Mouse (Mus musculus) layer of hippocampus, postnatal 14 days (tissue): ENCODE results near the gene Pde4dip. TPM values are rescaled to one million over a fixed set of nuclear protein-coding genes. Genes with fewer than 3 reads are reported as not detected.

ENCODE experiments used
- DNase-seq, 2 experiments: peaks; one replicate each; pipeline ENCODE4 v3.0.0; 2021 to 2022; ENCODE audit warnings: low spot score in 2 of 2, mixed read lengths in 1 of 2
- total RNA-seq, 2 experiments: library from RNA; stranded (reverse); gene quantifications; 2 replicates each; pipeline ENCODE4 v1.2.3; 2021

Gene Pde4dip
- total RNA-seq, 2 experiments from 2014 or later: 214 to 250 TPM

GRCm38 (mm10) chr3:97803675-97804074, 84.8 kb downstream of the Pde4dip start:
- DNase-seq: no peak

DNA sequence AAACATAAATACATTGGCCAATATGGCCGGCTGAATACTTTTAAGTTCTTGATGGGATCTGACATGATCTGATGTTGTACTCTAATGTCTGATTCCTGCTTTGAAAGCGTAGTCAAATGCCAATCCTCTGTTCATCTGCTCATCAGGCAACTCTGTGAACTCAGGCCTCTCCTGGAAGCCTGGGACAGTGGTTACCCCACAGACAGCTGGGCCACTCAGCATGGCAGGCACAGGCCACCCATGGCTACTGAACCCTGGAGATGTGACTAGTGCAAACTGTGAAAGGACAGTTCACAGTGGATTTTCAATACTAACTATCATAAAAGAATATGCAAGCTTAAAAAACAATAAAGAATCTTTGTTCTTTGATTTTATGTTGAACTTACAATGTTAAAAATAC, 85.6 kb downstream of the Pde4dip start:
- DNase-seq: no peak

DNA sequence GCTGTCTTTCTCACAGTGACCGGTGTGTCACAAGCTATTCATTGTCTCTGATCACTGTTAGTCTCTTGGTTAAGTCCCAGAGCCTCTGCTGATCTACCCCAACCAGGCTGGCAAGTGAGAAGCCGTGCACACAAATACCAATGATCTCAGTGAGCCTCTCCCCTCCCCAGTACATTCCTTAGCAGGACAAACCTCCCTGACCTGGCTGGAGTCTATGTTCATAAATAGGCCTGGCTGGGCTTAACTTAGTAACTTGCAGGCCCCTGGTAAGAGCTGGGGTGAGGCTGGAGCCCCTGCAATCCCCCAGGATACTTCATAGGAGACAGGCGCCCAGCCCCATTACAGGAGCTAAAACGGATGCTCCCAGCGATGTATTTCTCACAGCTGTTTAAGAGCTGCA, 86.2 kb downstream of the Pde4dip start:
- no peak for DNase-seq

GRCm38 (mm10) chr3:97801178-97801699, 87.3 kb downstream of the Pde4dip start:
- DNase-seq: no peak

GRCm38 (mm10) chr3:97800657-97801056, 87.8 kb downstream of the Pde4dip start:
- DNase-seq: peak in 1 of 2 experiments; percentile 40

- no peak for DNase-seq
Observed at GRCm38 (mm10) chr3:97800004-97800403, 88.5 kb downstream of the Pde4dip start.

DNA sequence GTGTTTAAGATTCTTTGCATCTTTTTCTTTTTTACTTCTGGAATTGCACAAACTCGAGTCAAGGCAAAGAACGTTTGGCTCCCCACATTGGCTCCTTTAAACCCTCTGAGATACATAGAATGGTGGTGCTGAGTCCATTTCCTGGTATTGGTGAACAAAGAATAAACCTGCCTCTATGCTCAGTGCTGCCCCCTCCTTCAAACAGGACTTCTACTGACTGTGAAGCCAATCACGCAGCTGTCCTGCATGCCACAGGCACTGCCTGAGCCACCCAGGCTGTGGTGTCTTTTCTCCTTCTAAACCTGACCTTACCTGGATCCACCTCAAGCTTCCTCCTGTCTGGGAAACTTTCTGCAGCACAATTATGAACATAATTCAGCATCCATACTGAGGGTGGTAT, 89.2 kb downstream of the Pde4dip start:
- no peak for DNase-seq

- DNase-seq: no peak
Observed at GRCm38 (mm10) chr3:97797371-97797770, 91.1 kb downstream of the Pde4dip start.

DNA sequence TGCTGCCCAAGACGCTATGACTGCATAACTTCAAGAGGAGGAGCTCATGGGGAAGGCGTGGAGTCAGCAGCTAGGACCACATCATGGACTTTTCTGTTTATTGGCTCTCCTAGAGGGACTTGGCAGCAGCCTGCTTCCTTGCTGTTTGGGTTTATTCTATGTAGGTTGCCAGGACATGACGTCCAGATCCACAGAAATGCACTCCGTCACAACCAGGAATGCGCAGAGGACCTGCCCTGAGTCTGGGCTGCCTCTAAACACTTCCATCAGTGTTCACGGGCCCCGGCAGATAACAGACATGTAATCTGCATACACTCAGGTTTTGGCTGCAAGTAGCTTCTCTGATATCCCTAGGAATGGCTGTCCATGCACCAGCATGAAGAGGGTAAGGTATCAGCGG, 94.5 kb downstream of the Pde4dip start:
- DNase-seq: no peak

GRCm38 (mm10) chr3:97790150-97790549, 98.4 kb downstream of the Pde4dip start:
- DNase-seq: no peak

DNA sequence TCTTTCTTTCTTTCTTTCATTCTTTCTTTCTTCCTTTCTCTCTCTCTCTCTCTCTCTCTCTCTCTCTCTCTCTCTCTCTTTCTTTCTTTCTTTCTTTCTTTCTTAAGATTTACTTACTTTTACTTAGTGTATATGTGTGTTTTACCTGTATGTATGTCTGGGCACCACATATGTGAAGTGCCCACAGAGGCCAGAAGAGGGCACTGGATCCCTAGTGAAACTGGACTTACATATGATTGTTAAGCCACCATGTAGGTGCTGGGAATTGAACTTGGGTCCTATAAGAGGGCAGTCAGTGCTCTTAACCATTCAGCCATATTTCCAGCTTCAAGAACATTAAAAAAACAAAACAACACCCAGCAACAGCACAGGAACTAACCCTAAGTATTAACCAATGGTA, 99.2 kb downstream of the Pde4dip start:
- no peak for DNase-seq

- DNase-seq: no peak
Observed at GRCm38 (mm10) chr3:97776195-97776594, 112.3 kb downstream of the Pde4dip start.

DNA sequence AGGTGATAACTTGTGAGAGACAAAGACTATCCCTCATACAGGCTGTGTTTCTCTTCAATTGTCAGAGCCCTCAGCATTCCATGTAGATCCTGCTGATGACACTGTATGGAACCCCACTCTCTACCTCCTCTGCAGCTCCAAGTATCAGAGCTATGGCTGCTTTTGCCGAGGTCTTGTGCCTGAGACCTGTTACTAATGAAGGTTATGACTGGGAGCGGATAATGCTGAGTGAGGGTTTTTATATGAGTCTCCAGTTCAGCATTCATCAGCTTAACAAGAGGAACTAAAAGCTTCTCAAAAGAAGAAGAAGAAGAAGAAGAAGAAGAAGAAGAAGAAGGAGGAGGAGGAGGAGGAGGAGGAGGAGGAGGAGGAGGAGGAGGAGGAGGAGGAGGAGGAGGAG, 112.8 kb downstream of the Pde4dip start:
- no peak for DNase-seq

DNA sequence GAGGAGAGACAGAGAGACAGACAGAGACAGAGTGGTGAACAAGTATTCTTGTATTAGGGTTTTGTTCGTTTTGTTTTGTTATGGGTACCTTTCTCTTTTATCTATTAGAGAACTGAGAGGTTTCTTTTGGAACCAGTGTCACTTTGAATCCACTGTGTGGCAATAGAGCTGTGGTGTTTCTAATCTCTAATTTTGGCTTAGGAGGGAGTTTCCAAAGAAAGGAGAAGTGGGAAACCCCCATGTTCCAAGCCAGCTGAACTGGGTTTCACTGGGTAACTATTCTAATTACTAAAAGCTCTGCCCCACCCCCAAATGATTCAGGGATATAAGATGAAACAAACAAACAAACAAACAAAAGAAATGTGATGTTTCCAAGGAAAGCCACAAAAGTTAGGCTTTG, 113.6 kb downstream of the Pde4dip start:
- no peak for DNase-seq

DNA sequence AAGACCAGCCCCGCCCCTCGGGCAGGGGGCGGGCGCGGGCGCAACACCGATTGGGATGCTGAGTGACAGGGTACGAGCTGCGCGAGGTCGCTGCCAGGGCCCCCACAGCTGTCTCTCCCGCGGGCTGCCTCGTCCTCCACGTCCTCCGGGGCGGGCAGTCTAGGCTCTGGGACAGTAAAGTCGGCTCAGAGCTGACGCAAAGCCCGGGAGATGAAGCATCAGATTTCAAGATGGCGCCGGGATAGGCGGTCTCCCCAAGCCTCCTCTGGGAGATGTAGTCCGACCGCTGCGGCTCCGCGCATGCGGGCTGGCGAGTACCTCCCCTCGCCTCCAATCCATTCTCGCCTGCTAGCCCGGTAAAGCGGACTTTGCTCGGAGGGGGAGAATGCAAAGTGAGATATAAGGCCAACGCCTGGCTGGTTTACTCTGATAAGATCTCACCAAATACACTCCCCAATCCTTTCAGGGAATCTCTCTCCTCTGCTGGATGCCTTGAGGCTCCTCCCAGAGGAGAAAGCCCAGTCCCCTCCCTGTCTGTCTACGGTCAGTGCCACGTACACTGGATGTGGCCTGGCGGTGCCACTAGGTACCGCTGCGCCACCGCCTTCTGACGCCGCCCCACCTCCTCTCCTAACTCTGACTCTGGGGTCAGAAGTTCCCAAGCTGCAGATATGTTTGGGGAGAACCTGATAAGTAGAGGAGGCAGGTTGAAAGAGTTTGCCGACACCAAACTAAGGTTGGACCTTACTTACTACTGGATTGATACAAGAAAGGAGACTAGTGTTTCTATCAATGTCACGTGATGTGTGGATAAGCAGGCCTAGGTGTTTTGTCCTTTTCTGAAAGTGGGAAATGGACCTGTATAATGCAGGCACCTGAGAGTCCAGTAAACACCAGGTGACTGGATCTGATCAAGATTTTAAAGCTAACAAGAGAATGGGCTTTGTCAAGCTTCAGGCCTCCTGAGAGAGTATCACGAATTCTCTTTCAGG, 120.4 kb downstream of the Pde4dip start:
- peak; percentile 92 to 95 for DNase-seq

DNA sequence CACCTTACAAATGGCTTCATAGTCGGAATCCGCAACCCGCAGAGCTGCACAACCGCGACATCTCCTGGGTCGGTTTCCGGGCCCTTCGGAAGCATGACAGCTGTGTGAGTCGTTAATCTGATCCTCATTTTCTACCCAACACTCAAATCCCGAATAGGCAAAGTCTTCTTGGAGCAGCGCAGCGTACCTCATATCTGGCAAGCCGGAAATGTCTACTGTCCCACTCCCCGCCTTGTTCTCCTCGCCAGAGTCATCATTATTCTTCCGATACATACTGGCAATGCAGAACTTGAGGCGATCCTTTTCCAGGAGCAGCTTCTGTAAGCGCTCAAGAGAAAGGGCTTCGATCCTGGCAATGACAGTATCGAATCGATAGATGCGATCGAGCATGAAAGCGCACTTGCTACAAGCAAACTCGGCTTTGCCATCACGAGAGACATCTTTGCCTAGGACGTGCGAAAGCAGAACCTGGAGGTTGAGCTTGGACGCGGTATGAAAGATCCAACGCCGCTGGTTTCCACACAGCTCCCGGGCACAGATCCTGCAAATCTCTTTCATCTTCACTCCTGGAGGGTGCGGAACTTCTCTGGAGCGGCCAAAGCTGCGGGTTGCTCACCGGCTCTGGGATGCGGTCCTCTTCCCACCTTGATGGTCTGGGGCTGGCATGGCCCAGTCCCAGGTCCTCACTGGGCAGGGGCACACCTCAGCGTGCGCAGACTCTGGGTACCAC, 121.3 kb downstream of the Pde4dip start:
- no peak for DNase-seq

GRCm38 (mm10) chr3:97766459-97766858, 122.0 kb downstream of the Pde4dip start:
- no peak for DNase-seq

DNA sequence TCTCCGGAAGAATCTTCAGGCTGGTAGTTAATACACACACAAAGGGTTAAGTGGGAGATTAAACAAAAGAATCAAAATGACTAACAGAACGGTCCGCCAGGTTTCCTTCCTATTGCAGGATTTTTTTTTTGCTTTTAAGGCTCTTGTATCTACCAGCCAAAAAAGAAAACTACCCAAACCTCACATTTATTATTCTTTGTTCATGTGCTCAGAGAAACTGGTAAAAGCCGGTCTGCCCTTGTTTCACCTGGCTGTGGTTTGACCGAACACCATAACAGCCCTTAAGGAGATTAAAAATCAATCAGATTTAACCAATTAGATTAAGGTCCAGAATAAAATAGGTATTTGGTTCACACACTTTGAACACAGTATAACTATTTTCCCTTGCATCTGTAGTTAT, 124.4 kb downstream of the Pde4dip start:
- no peak for DNase-seq

- DNase-seq: no peak
Observed at GRCm38 (mm10) chr3:97761951-97762350, 126.6 kb downstream of the Pde4dip start.

DNA sequence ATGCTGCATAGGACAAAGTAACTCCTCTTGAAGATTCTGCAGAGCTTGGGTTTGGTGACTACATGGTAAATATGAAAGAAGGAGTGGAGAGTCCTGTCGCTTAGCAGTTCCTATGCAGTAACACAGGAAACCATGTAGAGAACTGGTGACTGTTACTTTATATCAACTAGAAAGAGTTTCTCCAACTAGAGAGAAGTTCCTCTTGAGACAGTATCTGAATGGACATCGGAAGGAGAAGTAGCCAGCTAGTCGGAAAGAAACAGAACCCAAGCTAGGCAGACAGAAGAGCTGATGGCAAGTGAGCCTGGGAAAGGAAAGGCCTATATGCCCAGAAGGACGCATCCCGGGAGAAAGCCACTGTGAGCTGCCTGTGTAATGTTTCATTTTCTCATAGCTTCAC, 127.3 kb downstream of the Pde4dip start:
- DNase-seq: no peak

DNA sequence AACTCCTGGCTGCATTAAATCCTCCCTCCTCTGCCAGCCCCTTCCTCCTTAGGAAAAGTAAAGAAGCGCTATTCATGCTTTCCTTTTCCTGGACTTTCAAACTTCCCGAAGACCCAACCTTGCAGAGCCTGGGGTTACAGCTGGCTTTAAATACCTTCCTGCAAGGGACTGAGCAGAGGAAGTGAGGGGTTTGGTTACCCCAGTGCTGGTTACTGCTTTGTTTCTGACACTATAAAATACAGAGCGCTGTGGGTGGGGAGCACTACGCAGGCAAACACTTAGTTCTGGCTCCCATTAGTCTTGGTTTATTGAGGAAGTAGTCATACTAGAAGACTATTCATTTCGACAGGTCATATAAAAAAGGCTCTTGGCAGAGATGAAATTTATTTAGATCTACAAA, 128.7 kb downstream of the Pde4dip start:
- no peak for DNase-seq

- DNase-seq: no peak
Observed at GRCm38 (mm10) chr3:97757501-97757900, 131.0 kb downstream of the Pde4dip start.
